Mouse (Mus musculus) telencephalon, adult 2 months (tissue): Measurements from ENCODE around the gene Try4.
"Not testable (repeated sequence)": the region's sequence is repeated elsewhere in the genome, so short reads cannot be mapped to it uniquely, and the experiment has no call there.

Experiments used
- DNase-seq: peaks from one replicate; pipeline ENCODE4 v3.0.0-alpha.2; 2011; ENCODE audit warnings: low read depth, low spot score

The Try4 gene

DNA sequence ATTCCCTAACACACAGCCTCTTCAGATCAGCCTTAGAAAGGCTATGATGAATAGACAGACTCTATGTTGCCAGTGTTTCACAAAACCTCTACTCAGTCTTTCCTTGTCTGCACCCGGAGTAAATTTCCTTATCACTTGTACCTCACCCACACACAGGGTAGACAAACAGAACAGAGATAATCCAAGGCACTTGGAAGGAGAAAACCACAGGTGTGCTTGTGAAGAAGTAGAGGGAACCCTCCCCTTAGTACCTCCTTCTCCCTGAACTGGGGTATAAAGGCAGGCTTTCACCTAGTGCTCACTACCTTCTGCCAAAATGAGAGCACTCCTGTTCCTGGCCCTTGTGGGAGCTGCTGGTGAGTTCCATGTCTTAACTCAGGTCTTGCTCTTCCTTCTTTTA, at the start of gene Try4:
Gene Try4, plus strand, starts transcription at position 301 of the 400 bp plus-strand sequence.
- DNase-seq = no peak

DNA sequence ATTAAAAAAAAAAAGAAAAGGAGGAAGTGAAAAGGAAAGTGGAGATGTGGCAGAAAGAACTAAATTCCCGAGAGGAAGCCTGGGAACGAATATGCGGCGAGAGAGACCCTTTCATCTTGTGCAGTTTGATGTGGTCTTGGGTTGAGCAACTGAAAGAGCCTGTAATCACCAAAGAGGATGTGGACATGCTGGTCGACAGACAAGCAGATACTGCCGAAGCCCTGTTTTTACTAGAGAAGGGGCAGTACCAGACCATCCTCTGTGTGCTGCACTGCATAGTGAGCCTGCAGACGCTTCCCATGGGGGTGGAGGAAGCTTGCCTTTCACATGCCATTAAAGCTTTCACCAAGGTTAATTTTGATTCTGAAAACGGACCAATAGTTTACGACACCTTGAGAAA, 48.8 kb upstream of the Try4 start:
- DNase-seq = not testable (repeated sequence)

GRCm38 (mm10) chr6:41256424-41256823, 45.6 kb upstream of the Try4 start:
- peak; percentile 65 for DNase-seq

GRCm38 (mm10) chr6:41257432-41257831, 44.6 kb upstream of the Try4 start:
- no peak for DNase-seq

DNA sequence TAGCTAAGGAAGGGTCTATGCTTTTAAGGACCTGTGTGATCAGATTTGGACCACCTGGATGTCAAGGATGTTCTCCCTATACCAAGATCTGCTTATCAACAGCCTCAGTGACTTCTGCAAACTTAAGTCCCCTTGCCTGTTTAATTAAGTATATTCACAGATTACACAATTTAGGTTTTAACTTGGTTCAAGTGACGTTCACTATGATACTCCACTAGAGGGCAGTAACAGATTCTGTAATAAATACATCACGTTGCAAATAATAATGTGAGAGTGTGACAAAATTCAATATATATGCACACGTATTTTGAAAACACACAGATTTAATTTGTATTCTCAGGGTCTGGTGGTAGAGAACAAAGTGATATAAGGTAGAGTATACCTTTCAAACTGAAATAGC, 39.3 kb upstream of the Try4 start:
- no peak for DNase-seq

DNA sequence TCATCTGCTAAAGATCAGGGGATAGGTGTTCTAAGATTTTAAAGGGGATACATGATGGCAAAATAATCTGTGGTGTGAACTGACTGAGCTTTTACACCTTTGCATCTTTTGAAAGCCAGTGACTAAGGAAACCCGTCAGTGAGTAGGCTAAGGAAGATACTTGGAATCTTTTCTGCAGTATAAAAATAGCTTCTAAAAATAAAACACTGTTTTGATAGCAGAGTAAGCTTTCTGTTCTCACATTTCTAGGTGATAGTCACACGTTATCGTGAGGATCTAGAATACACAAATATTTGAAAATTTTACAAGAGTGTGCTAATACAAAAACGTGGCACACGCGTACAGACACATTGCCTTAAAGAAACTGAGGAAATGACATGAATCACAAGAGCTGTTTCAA, 35.9 kb upstream of the Try4 start:
- DNase-seq = peak; percentile 60

- no peak for DNase-seq
Measured at GRCm38 (mm10) chr6:41298255-41298654, 3.8 kb upstream of the Try4 start.

GRCm38 (mm10) chr6:41316741-41317140, 14.7 kb downstream of the Try4 start, which contains the start of gene Try5:
Try5 (minus strand) TSS chr6:41316841.
- DNase-seq = not testable (repeated sequence)

DNA sequence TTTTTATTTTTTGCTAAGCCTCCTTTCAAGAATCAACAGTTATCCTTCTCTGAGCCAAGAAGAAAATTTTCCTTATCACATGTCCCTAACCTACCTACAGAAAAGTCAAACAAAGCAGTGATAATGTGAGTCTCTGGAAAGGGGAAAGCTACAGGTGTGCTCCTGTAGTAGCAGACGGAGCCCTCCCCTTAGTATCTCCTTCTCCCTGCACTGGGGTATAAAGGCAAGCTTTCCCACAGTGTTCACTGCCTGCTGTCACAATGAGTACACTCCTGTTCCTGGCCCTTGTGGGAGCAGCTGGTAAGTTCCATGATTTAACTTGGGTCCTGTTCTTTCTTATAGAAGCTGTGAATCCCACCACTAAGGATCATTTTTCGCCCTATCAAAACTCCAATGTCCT, 51.9 kb downstream of the Try4 start, which contains the start of gene Try10:
Gene Try10, plus strand, starts transcription at position 174 of the 400 bp plus-strand sequence.
- no peak for DNase-seq
